Mouse (Mus musculus): ENCODE results near the gene Ptges.

GRCm38 (mm10) chr2:30875621-30876432 is 53.8 kb downstream of the Ptges start:
- TF ChIP-seq POLR2A (IDR thresholded peaks at IDR 0.05; ENCODE audit: insufficient read depth, low read depth, low read length) (no peak), CTCF (IDR thresholded peaks at IDR 0.05; ENCODE audit: insufficient read depth, low read depth, low read length) (no peak)

Data from olfactory bulb, adult 2 months (tissue).